Mouse (Mus musculus): ENCODE measurements around the gene Cpt1c.

The Cpt1c gene

DNA sequence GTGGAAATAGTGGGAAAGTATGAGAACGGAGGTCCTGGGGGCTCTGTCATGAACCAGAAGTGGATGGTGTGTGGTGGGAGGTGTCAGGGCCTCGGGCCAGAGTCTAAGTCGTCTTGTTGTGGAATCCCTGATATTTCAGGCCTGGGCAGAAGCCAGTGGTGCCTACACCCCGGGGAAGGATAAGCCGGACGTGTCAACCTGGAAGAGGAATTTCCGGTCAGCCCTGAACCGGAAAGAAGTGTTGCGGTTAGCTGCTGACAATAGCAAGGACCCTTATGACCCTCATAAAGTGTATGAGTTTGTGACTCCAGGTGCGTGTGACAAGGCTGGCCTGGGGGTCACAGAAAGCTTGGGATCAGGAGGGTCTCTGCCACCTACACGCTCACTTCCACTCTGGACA is 25.1 kb upstream of the Cpt1c start:
- no peak for DNase-seq (ENCODE audit: low spot score in 2 of 2)

DNA sequence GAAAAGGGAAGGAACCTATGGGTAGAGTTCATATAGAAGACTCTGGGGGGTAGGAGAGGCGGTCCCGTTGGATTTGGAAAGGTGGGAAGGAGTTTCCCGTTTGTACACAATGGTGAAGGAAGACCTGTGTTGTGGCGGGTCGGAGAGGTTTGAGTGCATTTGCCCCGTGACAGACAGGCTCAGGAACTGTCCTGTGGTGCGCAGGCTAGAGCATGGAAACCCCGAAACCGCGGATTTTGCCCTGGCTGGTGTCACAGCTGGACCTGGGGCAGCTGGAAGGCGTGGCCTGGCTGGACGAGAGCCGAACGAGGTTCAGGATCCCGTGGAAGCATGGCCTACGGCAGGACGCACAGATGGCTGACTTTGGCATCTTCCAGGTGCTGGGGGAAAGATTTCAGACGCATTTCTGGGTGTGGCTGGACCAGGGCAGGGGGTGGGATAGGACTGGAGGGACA is 23.9 kb upstream of the Cpt1c start, which contains the start of gene Bcl2l12:
Bcl2l12 (minus strand) TSS at position 212 of the 455 bp plus-strand sequence.
- DNase-seq (ENCODE audit: low spot score in 2 of 2), result peak in 1 of 2 experiments; percentile 62

DNA sequence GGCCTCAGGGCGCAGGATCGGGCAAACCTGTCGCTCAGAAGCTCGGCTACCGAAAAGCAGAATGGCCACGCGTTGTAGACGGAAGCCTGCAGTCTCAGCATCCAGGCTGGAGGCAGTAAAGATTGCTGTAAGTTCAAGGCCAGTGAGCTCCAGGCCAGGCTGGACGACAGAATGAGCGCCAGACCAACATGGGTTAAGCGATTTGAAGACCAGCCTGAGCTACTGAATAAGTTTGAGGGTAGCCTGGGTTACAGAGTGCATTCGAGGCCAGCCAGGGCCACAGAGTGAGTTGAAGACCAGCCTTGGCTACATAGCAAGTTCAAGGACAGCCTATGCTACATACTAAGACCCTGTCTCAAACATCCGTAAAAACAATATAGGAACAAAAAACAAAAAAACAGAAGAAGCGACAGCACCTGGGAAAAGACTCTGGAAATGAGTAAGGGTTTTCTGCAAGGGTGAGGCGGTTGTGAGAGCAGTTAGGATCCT is 23.3 kb upstream of the Cpt1c start:
- DNase-seq (ENCODE audit: low spot score in 2 of 2), result no peak

DNA sequence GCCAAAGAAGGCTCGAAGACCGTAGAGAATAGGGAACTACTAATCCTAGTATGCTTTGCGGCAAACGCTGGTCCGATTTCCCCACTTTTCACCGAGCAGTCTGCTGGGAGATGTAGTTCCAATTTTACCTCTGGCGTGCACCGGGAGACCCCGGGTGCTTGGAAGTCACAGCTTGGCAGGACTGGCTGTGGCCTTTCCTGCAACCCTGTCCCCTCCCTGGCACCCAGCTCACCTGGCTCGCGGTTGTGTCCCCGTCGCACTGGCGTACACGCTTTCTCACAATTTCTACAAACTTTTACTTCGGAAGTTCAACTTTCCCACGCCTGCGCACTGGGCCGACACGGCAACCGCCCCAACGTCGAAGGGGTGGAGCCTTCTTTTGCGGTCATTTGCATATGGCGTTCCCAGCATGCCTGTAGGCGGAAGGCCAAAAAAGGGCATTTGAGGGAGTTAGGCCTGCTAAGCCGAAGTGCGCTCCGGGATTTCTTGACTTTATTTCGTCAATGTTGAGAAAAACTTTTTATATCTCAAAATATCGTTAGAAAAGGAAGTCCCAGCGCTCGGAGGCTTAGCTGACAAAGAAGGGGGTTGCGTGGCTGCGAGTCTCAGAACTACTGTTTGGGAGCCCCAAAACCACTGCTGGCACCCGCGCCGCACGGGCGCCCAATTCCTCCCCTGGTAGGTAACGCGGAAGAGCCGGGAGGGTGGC is 22.7 kb upstream of the Cpt1c start, which contains the start of gene Irf3:
Irf3 (plus strand) TSS at position 418 of the 709 bp plus-strand sequence.
- peak; percentile 95 to 96 for DNase-seq (ENCODE audit: low spot score in 2 of 2)

DNA sequence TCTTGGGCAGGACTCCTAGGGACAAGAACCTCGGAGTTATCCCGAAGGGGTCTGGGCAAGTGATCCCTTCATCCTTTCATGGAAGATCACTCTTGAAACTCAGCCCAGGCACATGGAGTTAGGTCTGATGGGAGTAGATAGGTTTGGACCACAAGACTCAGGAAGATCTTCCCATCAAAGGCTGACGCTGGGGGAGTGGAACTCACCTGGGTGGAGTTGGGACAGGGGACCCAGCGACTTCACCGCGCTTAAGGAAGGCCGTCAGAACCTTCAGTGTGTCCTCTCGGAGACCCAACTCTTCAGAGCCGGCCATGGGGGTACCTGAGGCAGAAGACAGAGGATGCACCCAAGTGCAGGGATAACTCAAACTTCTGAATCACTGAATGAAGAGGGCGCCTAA is 22.0 kb upstream of the Cpt1c start:
- DNase-seq (ENCODE audit: low spot score in 2 of 2), result no peak

DNA sequence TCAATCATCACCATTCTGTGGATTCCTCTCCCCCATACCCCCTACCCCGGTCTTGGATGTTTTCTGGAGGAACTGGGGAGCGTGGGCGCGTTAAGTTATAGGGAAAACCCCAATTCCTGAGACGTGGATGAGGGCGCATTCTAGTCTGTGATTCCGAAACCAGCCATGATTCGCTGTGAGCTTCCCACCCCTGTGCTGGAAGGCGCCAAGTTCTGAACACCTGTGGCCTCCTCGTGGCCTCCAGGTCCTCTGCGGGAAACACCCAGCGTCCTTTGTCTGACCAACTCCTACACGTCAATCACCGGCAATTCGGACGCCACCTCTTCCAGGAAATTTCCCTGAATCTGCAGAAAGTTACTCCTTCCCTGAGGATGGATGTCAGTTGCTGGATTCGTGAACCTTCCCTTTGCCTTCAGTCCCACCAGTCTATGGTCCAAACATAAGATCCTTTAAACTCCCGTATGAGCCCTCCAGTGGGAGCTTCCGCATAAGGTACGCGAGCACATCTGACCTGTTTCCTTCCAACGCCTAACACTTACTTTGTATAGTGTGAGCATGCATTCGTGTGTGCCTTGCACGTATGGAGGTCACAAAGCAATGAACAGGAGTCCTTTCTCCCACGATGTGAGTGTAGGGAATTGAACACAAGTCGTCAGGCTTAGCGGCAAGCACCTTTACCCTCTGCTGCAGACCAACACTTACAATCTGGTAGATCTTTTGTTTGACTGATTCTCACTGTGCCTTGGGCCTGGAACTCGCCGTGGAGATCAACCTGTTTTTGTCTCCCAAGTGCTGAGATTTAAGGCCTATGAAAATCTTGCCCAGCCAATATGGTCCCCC is 12.4 kb upstream of the Cpt1c start:
- no peak for DNase-seq (ENCODE audit: low spot score in 2 of 2)

DNA sequence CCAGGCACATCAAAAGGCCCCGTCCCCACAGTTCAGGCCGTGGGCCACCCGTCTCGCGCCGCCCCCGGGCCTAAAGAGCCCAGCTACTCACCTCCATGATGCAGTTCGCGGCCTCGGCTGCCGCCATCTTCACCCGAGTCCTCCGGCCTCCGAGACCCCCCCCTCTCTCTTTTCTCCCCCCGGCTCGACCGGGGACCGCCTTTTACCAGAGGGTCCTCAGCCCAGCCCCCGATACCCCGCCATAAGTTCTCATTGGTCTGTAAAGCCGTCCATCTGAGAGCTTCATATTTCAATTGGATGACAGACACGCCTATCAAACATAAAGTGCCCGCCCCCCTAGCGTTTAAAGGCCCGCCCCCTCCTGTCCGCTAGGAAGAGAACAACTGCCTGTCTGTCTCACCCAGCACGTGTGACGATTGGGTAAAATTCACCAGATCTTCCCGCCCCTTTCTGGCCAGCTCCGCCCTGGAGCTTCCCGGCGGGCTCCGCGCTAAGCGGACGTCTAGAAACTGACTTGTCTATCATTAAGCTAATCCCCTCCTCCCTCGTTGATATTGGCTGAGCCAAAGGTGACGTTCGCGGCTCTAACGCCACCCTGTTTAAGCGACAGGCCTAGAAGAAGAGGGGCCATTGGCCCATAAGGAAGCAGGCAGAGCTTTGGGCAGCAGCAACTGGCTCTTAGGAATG is 11.7 kb upstream of the Cpt1c start, which contains the start of gene Prmt1:
Prmt1 (minus strand) TSS at position 377 of the 687 bp plus-strand sequence.
- peak; percentile 97 to 98 for DNase-seq (ENCODE audit: low spot score in 2 of 2)

DNA sequence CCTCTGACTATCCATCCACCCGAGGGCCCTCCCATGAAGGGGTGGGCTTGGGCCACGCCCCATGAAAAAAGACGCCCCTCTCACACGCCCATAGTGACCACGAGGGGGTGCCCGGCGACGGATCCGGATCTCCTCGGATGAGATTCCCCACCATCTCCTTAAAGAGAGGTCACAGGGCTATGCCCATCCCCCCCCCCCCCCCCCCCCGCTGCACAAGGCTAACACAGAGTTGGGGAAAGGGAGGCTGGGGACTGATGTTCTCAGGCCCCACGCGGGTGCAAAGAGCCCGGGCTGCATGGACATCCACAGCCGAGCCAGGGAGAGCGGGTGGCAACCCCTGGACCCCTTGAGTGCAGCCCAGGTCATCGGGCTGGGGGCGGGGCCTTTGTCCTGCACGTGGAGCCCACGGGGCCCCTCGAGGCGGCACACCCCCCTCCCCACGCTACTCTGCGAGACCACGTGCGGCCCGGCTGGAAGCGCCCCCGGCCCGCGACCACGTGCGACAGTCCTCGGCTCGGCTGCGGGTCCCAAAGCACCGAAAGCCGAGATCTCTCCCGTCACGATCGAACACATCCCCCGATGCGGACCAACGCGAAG is 11.0 kb upstream of the Cpt1c start:
- DNase-seq (ENCODE audit: low spot score in 2 of 2), result peak in 1 of 2 experiments; percentile 69

DNA sequence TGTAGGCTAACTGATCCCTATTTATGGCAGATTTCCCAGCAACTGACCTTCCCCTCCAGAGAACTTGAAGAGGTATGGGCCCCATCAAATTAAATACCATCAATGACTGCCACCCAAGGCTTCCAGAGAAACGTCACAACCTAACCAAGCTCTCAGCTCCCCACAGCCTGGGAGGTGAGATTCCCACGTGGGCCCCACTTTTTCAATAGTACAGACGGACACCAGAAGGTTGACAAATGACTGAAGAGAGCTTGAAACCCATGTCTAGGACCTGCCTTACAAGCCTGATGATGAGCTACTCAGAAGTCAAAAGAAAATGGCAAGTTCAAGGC is 10.1 kb upstream of the Cpt1c start:
- no peak for DNase-seq (ENCODE audit: low spot score in 2 of 2)

DNA sequence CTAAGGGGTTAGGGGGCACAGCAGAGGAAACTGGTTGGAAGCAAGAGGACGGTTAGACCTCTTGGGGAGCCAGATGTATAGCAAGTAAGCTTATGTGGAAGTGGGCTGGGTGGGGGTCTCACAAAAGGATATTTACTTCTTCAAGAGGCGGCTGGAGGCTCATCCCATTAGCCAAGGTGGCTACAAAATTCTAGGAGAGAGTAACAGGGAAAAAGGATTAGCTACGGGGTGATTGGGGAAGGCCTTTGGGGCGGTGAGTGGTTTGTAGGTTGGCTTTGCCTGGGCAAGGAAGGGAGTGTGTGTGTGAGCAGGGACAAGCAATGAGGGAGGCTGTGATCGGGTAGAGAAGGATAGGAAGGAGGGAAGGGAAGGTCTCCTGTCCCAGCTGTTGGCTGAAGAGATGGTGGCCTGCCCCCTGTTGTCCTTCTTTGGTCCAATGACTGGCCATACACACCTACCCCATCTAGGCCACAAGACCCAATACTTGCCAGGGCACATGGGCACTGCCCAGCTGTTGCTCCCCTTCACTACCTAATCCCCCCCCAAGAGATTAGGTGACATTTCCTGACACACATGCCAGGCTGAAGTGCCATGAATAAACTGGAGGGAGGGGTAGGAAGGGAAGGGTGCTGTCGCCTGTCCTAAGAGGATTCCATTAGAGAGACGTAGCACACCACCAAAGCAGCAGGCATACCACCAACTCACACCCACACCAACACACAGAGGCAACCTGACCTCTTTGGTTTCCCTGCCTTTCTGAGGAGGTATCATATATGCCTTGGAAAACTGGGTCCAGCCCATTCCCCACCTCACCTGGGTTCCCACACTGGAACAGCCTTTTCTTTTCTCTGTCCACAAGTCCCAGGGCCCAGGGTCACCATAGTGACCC is 9.5 kb upstream of the Cpt1c start:
- DNase-seq (ENCODE audit: low spot score in 2 of 2), result no peak

DNA sequence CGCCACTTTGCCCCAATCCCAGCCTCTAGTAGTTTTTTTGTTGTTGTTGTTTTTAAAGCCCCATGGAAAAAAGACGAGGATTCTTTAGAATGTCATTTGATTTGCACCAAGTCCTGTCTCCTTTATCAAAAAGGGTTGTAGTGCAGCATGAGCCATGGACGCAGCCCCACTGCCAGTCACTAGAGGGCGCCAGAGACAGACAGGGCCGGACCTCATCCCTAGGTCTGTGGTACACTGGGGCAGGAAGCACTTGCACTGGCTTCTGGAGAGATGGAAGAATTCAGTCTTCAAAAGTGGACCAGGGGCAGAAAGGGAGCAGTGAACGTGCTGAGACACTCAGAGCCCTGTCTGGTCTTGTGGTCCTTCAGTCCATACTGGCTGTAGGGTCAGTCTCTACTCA is 8.4 kb upstream of the Cpt1c start:
- peak; percentile 85 to 87 for DNase-seq (ENCODE audit: low spot score in 2 of 2)

DNA sequence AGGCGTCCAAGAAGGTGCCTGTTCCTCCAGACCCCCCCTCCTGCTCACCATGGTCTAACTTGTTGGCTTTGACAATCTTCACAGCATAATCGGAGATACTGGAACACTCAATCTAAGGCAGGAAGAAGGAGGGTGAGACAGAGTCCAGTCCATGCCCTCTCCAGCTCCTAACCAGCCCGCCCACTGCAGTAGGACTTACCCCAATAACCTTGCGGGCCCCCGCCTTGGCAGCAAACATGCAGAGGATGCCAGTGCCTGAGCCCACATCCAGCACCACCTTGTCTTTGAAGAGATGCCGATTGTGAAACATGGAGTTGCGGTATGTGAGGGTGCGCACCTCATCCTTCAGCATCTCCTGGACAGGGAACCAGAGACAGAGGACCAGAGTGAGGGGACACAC is 6.9 kb upstream of the Cpt1c start:
- DNase-seq (ENCODE audit: low spot score in 2 of 2), result no peak

DNA sequence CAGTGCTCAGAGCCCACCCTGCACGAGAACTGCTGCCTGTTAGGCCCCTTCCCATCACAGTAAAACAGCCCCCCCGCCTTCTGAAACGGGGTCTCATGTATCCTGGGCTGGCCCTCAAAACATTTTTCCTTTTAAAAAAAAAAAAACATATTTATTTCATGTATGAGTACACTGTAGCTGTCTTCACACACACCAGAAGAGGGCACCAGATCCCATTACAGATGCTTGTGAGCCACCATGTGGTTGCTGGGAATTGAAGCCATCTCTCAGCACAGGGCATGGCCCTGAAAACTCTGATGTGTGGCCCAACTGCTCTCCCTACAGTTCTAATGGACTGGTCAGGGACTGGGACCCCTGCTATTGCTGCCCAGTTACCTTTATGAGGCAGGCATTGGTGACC is 3.6 kb upstream of the Cpt1c start:
- no peak for DNase-seq (ENCODE audit: low spot score in 2 of 2)

DNA sequence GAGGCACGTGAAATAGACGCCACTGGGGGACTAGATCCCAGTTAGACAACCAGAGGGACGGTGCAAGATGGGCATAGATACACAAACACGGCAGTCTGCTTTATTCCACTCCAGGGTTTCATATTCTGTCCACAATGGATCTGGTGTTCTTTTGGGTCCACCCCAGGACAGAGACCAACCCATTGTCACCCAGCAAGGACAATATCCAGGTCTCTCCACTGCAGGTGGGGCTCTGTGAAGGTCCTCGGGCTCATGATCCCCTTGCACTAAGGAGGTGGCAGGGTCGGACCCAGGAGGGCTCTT is 417 bp upstream of the Cpt1c start:
- DNase-seq (ENCODE audit: low spot score in 2 of 2), result no peak

DNA sequence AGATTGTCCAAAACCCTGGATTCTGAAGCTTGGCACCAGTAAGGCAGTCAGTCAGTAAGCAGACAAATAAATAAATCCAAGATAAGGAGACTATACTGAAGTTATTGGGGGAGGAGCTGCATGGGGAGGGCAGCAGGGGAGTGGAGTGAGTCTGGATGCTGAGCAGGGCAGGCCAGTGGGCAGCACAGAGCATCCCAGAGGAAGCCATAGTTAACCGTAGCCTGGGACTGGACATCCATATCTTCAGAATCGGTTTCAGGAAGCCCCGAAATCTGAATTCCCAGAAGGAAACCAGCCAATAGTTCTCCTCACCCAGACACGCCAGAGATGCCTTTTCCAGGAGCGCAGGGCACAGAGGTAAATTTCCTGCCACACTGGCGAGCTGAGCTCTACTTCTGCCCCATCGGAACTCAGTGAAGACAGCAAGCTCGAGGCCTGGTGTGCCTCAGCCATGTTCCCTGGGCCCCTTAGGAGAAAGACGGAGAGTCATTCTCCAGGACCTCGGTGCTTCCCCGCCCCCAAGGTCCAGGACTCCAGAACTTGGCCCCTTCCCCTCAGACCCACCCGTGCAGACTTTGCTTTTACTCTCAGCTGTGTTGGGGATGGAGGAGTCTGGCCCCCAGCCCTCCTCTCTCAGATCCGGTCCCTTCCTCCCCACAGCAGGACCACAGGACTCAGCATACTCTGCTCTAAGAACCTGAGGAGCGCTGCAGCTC is 1.1 kb downstream of the Cpt1c start:
- DNase-seq (ENCODE audit: low spot score in 2 of 2), result no peak

DNA sequence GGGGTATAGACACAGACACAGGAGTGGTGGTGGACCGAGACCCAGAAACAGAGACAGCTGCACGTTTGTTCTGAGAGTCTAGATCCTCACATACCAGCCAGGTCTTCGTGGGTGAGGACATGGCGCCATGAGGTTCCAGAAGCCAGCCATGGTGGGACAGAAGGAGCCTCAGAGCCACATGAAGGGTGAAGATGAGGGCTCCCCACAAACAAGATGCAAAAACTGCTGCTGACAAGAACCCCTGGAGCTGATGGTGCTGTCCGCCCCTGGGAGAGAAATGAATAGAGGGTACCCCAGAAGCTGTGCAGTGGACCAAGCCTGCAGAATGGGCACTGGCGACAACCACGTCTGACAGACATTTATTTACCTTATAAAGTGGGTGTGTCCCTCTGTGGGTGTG is 3.5 kb downstream of the Cpt1c start:
- DNase-seq (ENCODE audit: low spot score in 2 of 2), result no peak

DNA sequence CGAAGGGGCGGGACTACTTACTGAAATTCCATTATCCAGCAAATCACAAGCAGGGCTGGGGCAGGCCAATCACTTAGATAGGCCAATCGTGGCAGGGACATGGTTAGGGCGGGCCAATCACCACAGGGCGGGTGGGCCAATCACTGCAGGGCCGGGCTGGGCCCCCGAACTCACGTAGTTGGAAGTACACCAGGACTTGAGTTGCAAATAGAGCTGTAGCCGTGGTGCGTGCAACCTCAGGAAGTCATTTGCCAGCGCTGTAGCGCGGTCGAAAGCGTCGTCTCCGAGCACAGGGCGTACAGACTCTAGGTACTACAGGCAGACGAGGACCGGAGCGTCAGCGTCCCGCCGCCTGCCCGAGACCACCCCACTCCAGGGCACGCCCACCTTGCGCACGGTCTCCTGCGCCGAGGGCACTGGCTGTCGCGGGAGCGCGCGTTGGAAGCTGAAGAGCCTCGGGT is 4.4 kb downstream of the Cpt1c start:
- DNase-seq (ENCODE audit: low spot score in 2 of 2), result peak; percentile 69 to 85

DNA sequence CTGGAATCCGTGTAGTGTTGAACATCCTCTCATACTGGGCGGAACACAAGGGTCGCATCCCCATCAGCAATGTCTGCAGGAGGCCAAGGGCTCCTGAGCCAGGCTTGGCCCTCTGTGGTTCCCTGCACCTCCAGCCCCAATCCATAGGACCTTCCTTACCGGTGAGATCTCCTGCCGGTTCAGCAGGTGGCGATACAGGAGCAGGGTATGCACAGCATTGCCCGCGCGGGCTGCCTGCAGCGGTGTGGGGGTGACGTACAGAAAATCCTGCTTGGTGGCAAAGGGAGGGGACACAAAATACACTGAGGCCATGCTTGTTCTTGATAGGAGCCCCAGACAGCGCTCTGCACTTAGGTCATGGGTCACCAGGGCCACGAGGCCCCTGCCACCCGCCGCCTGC is 8.0 kb downstream of the Cpt1c start:
- DNase-seq (ENCODE audit: low spot score in 2 of 2), result no peak

DNA sequence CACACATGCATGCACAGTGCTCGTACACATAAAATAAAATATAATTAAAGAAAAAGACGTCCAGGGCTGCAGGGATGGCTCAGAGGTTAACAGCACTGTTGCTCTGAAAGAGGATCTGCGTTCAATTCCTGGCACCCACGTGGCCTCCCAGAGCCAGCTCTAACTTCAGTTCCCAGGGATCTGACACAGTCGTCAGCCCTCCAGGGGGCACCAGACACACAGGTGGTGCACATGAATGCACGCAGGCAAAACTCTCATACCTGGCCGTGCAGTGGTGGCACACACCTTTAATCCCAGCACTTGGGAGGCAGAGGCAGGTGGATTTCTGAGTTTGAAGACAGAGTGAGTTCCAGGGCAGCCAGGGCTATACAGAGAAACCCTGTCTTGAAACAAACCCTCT is 8.7 kb downstream of the Cpt1c start:
- no peak for DNase-seq (ENCODE audit: low spot score in 2 of 2)

DNA sequence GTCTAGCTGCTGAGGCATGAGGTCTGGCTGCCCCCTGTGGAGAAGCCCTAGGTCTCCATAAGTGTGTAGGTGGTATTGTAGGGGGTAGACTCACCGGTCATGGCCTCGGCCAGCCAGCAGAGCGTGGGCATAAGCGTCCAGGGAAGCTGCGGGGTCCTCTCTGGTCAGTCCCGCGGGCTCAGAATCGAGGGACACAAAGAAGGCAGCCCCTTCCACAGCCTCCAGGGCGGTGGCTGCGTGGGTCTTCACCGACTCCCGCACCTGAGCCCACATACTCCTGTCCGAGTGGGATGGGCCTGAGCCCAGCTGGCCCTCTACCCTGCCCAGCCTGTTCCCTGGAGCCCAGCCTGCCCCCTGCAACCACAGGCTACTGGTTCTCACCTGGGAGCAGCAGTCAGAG is 9.7 kb downstream of the Cpt1c start:
- DNase-seq (ENCODE audit: low spot score in 2 of 2), result no peak

Measured in urinary bladder, postnatal 36 days (tissue).